Mouse (Mus musculus) bone marrow macrophage, adult 2 months (primary cell): ENCODE results near the gene Zfp994. TPM values are rescaled to one million over a fixed set of nuclear protein-coding genes. Genes with fewer than 3 reads are reported as not detected.
"Not testable (repeated sequence)": the region's sequence is repeated elsewhere in the genome, so short reads cannot be mapped to it uniquely, and the experiment has no call there.

Experiments
- H3K27ac ChIP-seq: 2 replicates; pipeline ENCODE4 v1.5.1; 2012; ENCODE audit warnings: low read depth, low read length; ENCODE audit not compliant: insufficient read depth
- H3K4me1 ChIP-seq: 2 replicates; pipeline ENCODE4 v1.6.1; 2012; ENCODE audit warnings: low read length; ENCODE audit not compliant: control insufficient read depth, insufficient read depth
- H3K4me3 ChIP-seq: 2 replicates; pipeline ENCODE4 v1.5.1; 2012; ENCODE audit warnings: mild to moderate bottlenecking, low read length, moderate library complexity; ENCODE audit not compliant: insufficient read depth
- polyA plus RNA-seq: library from polyadenylated mRNA; stranded (reverse); fragments of >200 nt; gene quantifications from 2 replicates; pipeline ENCODE4 v1.2.4, GENCODE M21; 2012; ENCODE audit not compliant: missing spikeins, insufficient read depth, insufficient read length

Gene Zfp994
- 6.5 and 6.6 TPM in 2 replicates for polyA plus RNA-seq

- not testable (repeated sequence) for H3K4me1 ChIP-seq
- Histone ChIP-seq H3K4me3 (peak within 1 kb of the TSS; percentile 79), H3K27ac (peak within 1 kb of the TSS; percentile 89)
Measured at GRCm38 (mm10) chr17:22225422-22226012, at the start of gene Zfp994. TSS of gene Zfp994 (minus strand) at chr17:22225616.

GRCm38 (mm10) chr17:22230701-22231100 lies 5.3 kb upstream of the Zfp994 start:
- H3K27ac ChIP-seq, H3K4me1 ChIP-seq, H3K4me3 ChIP-seq: not testable (repeated sequence)

GRCm38 (mm10) chr17:22225015-22225414 lies 401 bp downstream of the Zfp994 start:
- Histone ChIP-seq H3K27ac (peak overlapping the region; percentile 89), H3K4me3 (peak overlapping the region; percentile 79)
- not testable (repeated sequence) for H3K4me1 ChIP-seq

- not testable (repeated sequence) for H3K4me1 ChIP-seq
- H3K4me3 ChIP-seq, result peak within 1 kb of the TSS; percentile 59
- peak within 1 kb of the TSS; percentile 46 for H3K27ac ChIP-seq
Measured at GRCm38 (mm10) chr17:22165722-22166294, 59.6 kb downstream of the Zfp994 start, which contains the start of gene Zfp947. TSS of gene Zfp947 (minus strand) at chr17:22166190.

- peak overlapping the region; percentile 46; the same call in 1 of the 2 replicates for H3K27ac ChIP-seq
- not testable (repeated sequence) for H3K4me1 ChIP-seq
- peak overlapping the region; percentile 59 for H3K4me3 ChIP-seq
Measured at GRCm38 (mm10) chr17:22165304-22165703, 60.1 kb downstream of the Zfp994 start.

GRCm38 (mm10) chr17:22153951-22154350 lies 71.5 kb downstream of the Zfp994 start:
- not testable (repeated sequence) for H3K4me1 ChIP-seq, H3K4me3 ChIP-seq

More at GRCm38 (mm10) chr17:22153951-22154350, 71.5 kb downstream of the Zfp994 start:
- H3K27ac ChIP-seq, result not testable (repeated sequence)

Other genes starting within 250 kb of the Zfp994 start
- 1.9 and 2.7 TPM in 2 replicates for gene Zfp947, start 59.4 kb downstream of the Zfp994 start, polyA plus RNA-seq
- 18.2 and 20.0 TPM in 2 replicates for gene CT030661.1, start 89.2 kb upstream of the Zfp994 start, polyA plus RNA-seq
- gene Zfp944, start 135.8 kb upstream of the Zfp994 start, polyA plus RNA-seq, result 13.3 and 14.5 TPM in 2 replicates
- gene Zfp758, start 135.8 kb upstream of the Zfp994 start, polyA plus RNA-seq, result 10.0 and 11.1 TPM in 2 replicates
- 12.8 and 15.9 TPM in 2 replicates for gene Zfp946, start 198.6 kb upstream of the Zfp994 start, polyA plus RNA-seq